Mouse (Mus musculus) lung, postnatal 0 days (tissue): ENCODE results near the gene Coa4. TPM values are rescaled to one million over a fixed set of nuclear protein-coding genes. Genes with fewer than 3 reads are reported as not detected.

ENCODE experiments used
- ATAC-seq: fragments of 200-750 bp; cut with Nextera tagmentation; 2 replicates; pipeline ENCODE4 v1.8.0; 2017; ENCODE audit warnings: moderate library complexity
- DNase-seq: peaks from one replicate; pipeline ENCODE4 v3.0.0-alpha.2; 2016; ENCODE audit warnings: low spot score
- H3K27ac ChIP-seq: fragments of 300-500 bp; sonication (generic); 2 replicates; pipeline ENCODE4 v1.5.1; 2014; ENCODE audit warnings: antibody characterized with exemption, mild to moderate bottlenecking, low read length, mixed read lengths
- H3K27me3 ChIP-seq: fragments of 300-500 bp; sonication (generic); replicated peaks from 2 replicates; pipeline ENCODE4 v1.6.1; 2014; ENCODE audit warnings: low read length, mixed read lengths; ENCODE audit not compliant: insufficient read depth
- H3K36me3 ChIP-seq: fragments of 300-500 bp; sonication (generic); 2 replicates; pipeline ENCODE4 v1.6.1; 2014; ENCODE audit warnings: low read length, mixed read lengths; ENCODE audit not compliant: insufficient read depth
- H3K4me1 ChIP-seq: fragments of 300-500 bp; sonication (generic); 2 replicates; pipeline ENCODE4 v1.6.1; 2014; ENCODE audit warnings: antibody characterized with exemption, low read depth, low read length, mixed read lengths; ENCODE audit not compliant: insufficient read depth
- H3K4me2 ChIP-seq: fragments of 300-500 bp; sonication (generic); replicated peaks from 2 replicates; pipeline ENCODE4 v1.6.1; 2014; ENCODE audit warnings: low read depth, mild to moderate bottlenecking, low read length, moderate library complexity, mixed read lengths
- H3K4me3 ChIP-seq: fragments of 300-500 bp; sonication (generic); 2 replicates; pipeline ENCODE4 v1.5.1; 2014; ENCODE audit warnings: low read depth, low read length
- H3K9ac ChIP-seq: fragments of 300-500 bp; sonication (generic); replicated peaks from 2 replicates; pipeline ENCODE4 v1.6.1; 2014; ENCODE audit warnings: low read depth, mild to moderate bottlenecking
- H3K9me3 ChIP-seq: fragments of 300-500 bp; sonication (generic); 2 replicates; pipeline ENCODE4 v1.6.1; 2016; ENCODE audit warnings: low read length, mixed read lengths
- CTCF ChIP-seq: IDR thresholded peaks from 2 replicates; pipeline ENCODE4 v1.5.1; 2016; ENCODE audit warnings: antibody characterized with exemption, mild to moderate bottlenecking
- EP300 ChIP-seq: IDR thresholded peaks from 2 replicates; pipeline ENCODE4 v1.6.1; 2016; ENCODE audit warnings: antibody characterized with exemption, mild to moderate bottlenecking, control low read depth
- WGBS: fragments of 180-500 bp; shearing (Covaris S2); extraction: QIAGEN DNeasy Blood & Tissue Kit; methylation state at CpG from one replicate; pipeline ENCODE4 v1.1.7; 2014; 5-methylcytosine and 5-hydroxymethylcytosine counted together
- polyA plus RNA-seq: library from polyadenylated mRNA; unstranded; fragments of >200 nt; fragmentation: Nextera tagmentation; extraction: Ambion mirVana; gene quantifications from 2 replicates; pipeline ENCODE4 v1.2.1, GENCODE M21; 2015

Coa4 gene
- polyA plus RNA-seq, 1 experiment from 2014 or later, result 18.2 TPM

DNA sequence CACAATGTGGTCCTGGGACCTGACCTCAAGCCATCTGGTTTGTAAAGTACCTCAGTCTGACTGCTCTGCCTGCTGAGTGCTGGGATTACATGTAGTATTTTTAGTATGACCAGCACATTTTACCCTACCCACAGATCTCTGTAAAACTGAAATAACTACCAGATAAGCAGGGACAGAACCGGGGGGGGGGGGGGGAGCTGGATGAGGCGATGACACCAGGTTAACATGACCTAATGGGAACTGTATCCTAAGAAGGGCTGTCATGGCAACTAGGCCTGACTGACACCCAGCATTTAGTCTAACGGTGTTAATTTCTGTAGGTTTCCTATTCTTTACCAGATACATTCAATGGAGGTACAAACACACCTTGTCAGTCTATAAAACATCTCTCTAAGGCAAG lies 12.9 kb downstream of the Coa4 start:
- Histone ChIP-seq H3K36me3 (no peaks in the 10 kb centered on the region), H3K4me1 (no peaks in the 10 kb centered on the region), H3K4me2 (no peak overlapping the region), H3K9me3 (no peaks in the 10 kb centered on the region), H3K4me3 (no peak overlapping the region), H3K27me3 (no peaks in the 10 kb centered on the region), H3K9ac (no peak overlapping the region), H3K27ac (no peak overlapping the region)
- 96% methylated on average over 3 of the region's 3 CpGs for WGBS
- TF ChIP-seq EP300 (no peak), CTCF (no peak)
- ATAC-seq, result no peak
- DNase-seq, result no peak

GRCm38 (mm10) chr7:100550338-100551007 lies 13.6 kb downstream of the Coa4 start:
- TF ChIP-seq EP300 (no peak), CTCF (peak; percentile 51)
- H3K4me2 ChIP-seq, result no peak overlapping the region
- H3K9me3 ChIP-seq, result no peaks in the 10 kb centered on the region
- no peaks in the 10 kb centered on the region for H3K4me1 ChIP-seq
- no peak for ATAC-seq
- no peak overlapping the region for H3K27ac ChIP-seq
- peak; percentile 24 for DNase-seq
- WGBS, result 34% methylated on average over 5 of the region's 5 CpGs
- no peak overlapping the region for H3K9ac ChIP-seq
- no peak overlapping the region for H3K4me3 ChIP-seq
- H3K36me3 ChIP-seq, result no peaks in the 10 kb centered on the region
- H3K27me3 ChIP-seq, result no peaks in the 10 kb centered on the region

GRCm38 (mm10) chr7:100554939-100555338 lies 18.1 kb downstream of the Coa4 start:
- Histone ChIP-seq H3K4me2 (no peak overlapping the region), H3K36me3 (no peaks in the 10 kb centered on the region), H3K27ac (no peak overlapping the region), H3K4me3 (no peak overlapping the region), H3K9me3 (no peaks in the 10 kb centered on the region), H3K9ac (no peak overlapping the region), H3K4me1 (no peaks in the 10 kb centered on the region), H3K27me3 (no peaks in the 10 kb centered on the region)
- TF ChIP-seq CTCF (no peak), EP300 (no peak)
- WGBS, result 54% methylated on average over 5 of the region's 5 CpGs
- ATAC-seq (no peak), DNase-seq (no peak)

DNA sequence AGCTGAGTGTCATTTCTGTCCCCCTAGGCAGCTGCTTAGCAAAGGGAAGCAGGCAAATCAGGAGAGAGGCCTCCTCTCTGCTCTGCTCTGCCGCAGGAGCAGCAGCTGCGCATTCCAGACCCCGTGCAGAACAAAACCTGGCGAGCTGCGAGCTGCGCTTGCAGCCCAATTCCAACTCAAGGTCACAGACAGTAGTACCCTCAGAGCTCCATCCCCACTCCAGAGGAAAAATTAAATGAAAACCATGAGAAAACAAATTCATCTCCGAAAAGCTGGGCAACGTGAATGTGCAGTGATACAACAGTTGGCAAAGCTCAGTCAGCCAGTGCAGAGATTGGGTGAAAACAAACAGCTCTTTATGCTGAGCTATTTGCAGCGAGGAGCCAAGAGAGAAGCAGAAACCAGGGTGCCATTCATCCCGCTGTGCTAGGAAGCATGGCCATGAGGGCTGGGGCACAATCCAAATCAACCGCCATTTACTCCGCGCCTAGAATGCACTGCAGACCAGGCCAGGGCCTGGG lies 18.6 kb downstream of the Coa4 start:
- H3K4me3 ChIP-seq, result no peak overlapping the region
- H3K4me1 ChIP-seq, result no peaks in the 10 kb centered on the region
- no peak overlapping the region for H3K27ac ChIP-seq
- H3K4me2 ChIP-seq, result no peak overlapping the region
- H3K9ac ChIP-seq, result no peak overlapping the region
- DNase-seq (no peak), ATAC-seq (no peak)
- H3K36me3 ChIP-seq, result no peaks in the 10 kb centered on the region
- H3K27me3 ChIP-seq, result no peaks in the 10 kb centered on the region
- TF ChIP-seq CTCF, result no peak
- no peak for TF ChIP-seq EP300
- WGBS, result 48% methylated on average over 13 of the region's 13 CpGs
- H3K9me3 ChIP-seq, result no peaks in the 10 kb centered on the region

GRCm38 (mm10) chr7:100557241-100557640 lies 20.4 kb downstream of the Coa4 start:
- no peaks in the 10 kb centered on the region for H3K9me3 ChIP-seq
- DNase-seq, result no peak
- H3K27me3 ChIP-seq, result no peaks in the 10 kb centered on the region
- no peak for TF ChIP-seq EP300
- TF ChIP-seq CTCF, result no peak
- WGBS, result 62% methylated on average over 5 of the region's 5 CpGs
- ATAC-seq, result no peak
- H3K4me1 ChIP-seq, result no peaks in the 10 kb centered on the region
- H3K4me3 ChIP-seq, result no peak overlapping the region
- H3K4me2 ChIP-seq, result no peak overlapping the region
- H3K27ac ChIP-seq, result no peak overlapping the region
- no peaks in the 10 kb centered on the region for H3K36me3 ChIP-seq
- H3K9ac ChIP-seq, result no peak overlapping the region

- no peaks in the 10 kb centered on the region for H3K9me3 ChIP-seq
- H3K4me1 ChIP-seq, result no peaks in the 10 kb centered on the region
Observed at GRCm38 (mm10) chr7:100559331-100559730, 22.5 kb downstream of the Coa4 start.

More at GRCm38 (mm10) chr7:100559331-100559730, 22.5 kb downstream of the Coa4 start:
- H3K36me3 ChIP-seq, result no peaks in the 10 kb centered on the region
- H3K4me2 ChIP-seq, result no peak overlapping the region
- no peak overlapping the region for H3K4me3 ChIP-seq
- no peaks in the 10 kb centered on the region for H3K27me3 ChIP-seq
- DNase-seq (no peak), ATAC-seq (no peak)
- no peak for TF ChIP-seq EP300
- TF ChIP-seq CTCF, result no peak
- no peak overlapping the region for H3K9ac ChIP-seq
- WGBS, result 86% methylated on average over 4 of the region's 4 CpGs
- no peak overlapping the region for H3K27ac ChIP-seq
